Mouse (Mus musculus) liver, embryonic 13.5 days (tissue): Measurements from ENCODE around the gene Rassf1. TPM values are rescaled to one million over a fixed set of nuclear protein-coding genes. Genes with fewer than 3 reads are reported as not detected.

ENCODE experiments used
- ATAC-seq: fragments of 200-750 bp; cut with Nextera tagmentation; 2 replicates; pipeline ENCODE4 v1.8.0; 2017; ENCODE audit warnings: low read depth, mild to moderate bottlenecking, moderate number of reproducible peaks, moderate library complexity
- DNase-seq: peaks from one replicate; pipeline ENCODE4 v3.0.0; 2022
- H3K27ac ChIP-seq: fragments of 300-500 bp; sonication (generic); 2 replicates; pipeline ENCODE4 v1.5.1; 2015; ENCODE audit warnings: moderate library complexity, mild to moderate bottlenecking, inconsistent platforms
- H3K27me3 ChIP-seq: fragments of 300-500 bp; sonication (generic); 2 replicates; pipeline ENCODE4 v1.6.1; 2015; ENCODE audit warnings: mild to moderate bottlenecking, inconsistent platforms
- H3K36me3 ChIP-seq: fragments of 300-500 bp; sonication (generic); 2 replicates; pipeline ENCODE4 v1.6.1; 2015; ENCODE audit warnings: mild to moderate bottlenecking, inconsistent platforms
- H3K4me1 ChIP-seq: fragments of 300-500 bp; sonication (generic); replicated peaks from 2 replicates; pipeline ENCODE4 v1.6.1; 2015; ENCODE audit warnings: inconsistent platforms
- H3K4me2 ChIP-seq: fragments of 300-500 bp; sonication (generic); 2 replicates; pipeline ENCODE4 v1.6.1; 2015; ENCODE audit warnings: inconsistent platforms, mild to moderate bottlenecking, moderate library complexity
- H3K4me3 ChIP-seq: fragments of 300-500 bp; sonication (generic); replicated peaks from 2 replicates; pipeline ENCODE4 v1.5.1; 2015; ENCODE audit warnings: mild to moderate bottlenecking, inconsistent platforms
- H3K9ac ChIP-seq: fragments of 300-500 bp; sonication (generic); 2 replicates; pipeline ENCODE4 v1.6.1; 2015; ENCODE audit warnings: mild to moderate bottlenecking, inconsistent platforms
- H3K9me3 ChIP-seq: fragments of 300-500 bp; sonication (generic); replicated peaks from 2 replicates; pipeline ENCODE4 v1.6.1; 2016; ENCODE audit warnings: inconsistent platforms
- WGBS: fragments of 180-500 bp; shearing (Covaris S2); methylation state at CpG from one replicate; pipeline ENCODE4 v1.1.7; 2015; ENCODE audit not compliant: insufficient replicate concordance; 5-methylcytosine and 5-hydroxymethylcytosine counted together
- polyA plus RNA-seq: library from polyadenylated mRNA; unstranded; fragments of >200 nt; fragmentation: Nextera tagmentation; extraction: Ambion mirVana; gene quantifications from 2 replicates; pipeline ENCODE4 v1.2.1, GENCODE M21; 2015

Rassf1 gene
- polyA plus RNA-seq, 1 experiment from 2014 or later, result 17.5 TPM

DNA sequence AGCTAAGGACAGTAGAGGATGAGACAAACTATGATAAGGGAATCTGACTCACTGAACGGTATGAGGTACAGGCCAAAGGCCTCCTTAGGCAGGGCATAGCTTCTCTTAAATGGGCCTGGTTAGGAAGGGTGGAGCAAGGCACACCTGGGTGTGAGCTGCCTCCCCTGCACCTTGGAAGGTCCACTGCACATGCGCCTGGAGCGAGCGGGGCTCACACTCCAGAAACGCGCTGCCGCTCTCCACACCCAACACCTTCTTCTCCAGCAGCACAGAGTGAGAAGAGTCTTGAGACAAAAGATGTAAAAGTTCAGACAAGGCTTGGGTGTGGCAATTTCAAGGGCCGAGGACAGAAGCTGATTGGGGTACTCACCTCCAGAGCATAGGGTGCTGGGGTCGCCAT is 48.1 kb downstream of the Rassf1 start:
- Histone ChIP-seq H3K27me3 (peaks cover 42% of the 10 kb centered on the region), H3K4me1 (peaks cover 49% of the 10 kb centered on the region), H3K36me3 (peaks cover 13% of the 10 kb centered on the region), H3K4me2 (no peak overlapping the region), H3K9me3 (no peaks in the 10 kb centered on the region), H3K9ac (no peak overlapping the region), H3K27ac (no peak overlapping the region), H3K4me3 (no peak overlapping the region)
- ATAC-seq (no peak), DNase-seq (no peak)
- WGBS, result 76% methylated on average over 9 of the region's 9 CpGs

DNA sequence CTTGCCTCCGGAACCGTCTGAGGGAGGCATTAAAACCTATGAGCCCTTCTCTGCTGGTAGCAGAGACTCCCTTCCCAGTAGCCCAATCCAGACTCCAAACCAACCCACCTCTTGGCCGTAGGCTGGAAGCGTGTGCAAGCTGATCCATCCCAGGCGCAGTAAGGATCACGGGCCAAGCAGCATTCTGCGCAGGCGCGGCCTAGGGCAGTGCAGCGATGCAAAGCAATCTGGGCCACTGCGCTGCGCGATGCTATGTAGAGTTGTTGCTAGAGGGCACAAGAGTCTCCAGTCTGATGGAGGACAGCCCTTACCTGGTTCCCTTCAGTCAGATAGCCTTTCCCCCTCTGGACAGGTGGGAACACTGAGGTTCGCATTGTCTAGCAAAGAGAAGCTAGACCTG is 48.5 kb downstream of the Rassf1 start:
- H3K4me3 ChIP-seq, result no peak overlapping the region
- no peaks in the 10 kb centered on the region for H3K9me3 ChIP-seq
- peaks cover 9% of the 10 kb centered on the region for H3K36me3 ChIP-seq
- H3K9ac ChIP-seq, result no peak overlapping the region
- no peak overlapping the region for H3K27ac ChIP-seq
- no peak for DNase-seq
- no peak for ATAC-seq
- H3K27me3 ChIP-seq, result peaks cover 42% of the 10 kb centered on the region
- H3K4me1 ChIP-seq, result peaks cover 52% of the 10 kb centered on the region
- H3K4me2 ChIP-seq, result no peak overlapping the region
- 61% methylated on average over 14 of the region's 14 CpGs for WGBS

DNA sequence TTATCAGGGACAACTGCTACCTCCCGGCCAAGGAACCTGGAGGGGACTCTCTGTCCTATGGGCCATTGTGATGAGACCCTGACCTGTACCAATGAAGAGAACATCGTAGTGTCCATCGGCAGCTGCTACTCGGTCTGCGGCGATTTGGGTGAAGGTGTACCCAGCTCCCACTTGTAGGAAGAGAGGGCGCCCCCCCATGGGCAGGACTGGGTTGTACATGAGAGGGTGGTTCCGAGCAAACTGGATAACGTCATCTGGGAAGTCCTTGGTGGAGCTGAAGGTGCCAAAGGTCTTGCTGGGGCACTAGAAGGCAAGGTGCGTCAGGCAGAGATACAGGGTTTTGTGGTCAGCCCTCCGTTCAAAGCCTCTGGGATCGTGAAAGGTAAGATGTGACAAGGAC is 49.4 kb downstream of the Rassf1 start:
- H3K9ac ChIP-seq, result no peak overlapping the region
- H3K4me1 ChIP-seq, result peaks cover 59% of the 10 kb centered on the region
- ATAC-seq (no peak), DNase-seq (no peak)
- H3K36me3 ChIP-seq, result peaks cover 4% of the 10 kb centered on the region; the same call in 1 of the 2 replicates
- H3K27ac ChIP-seq, result no peak overlapping the region
- no peak overlapping the region for H3K4me3 ChIP-seq
- no peak overlapping the region for H3K4me2 ChIP-seq
- WGBS, result 61% methylated on average over 12 of the region's 12 CpGs
- no peaks in the 10 kb centered on the region for H3K9me3 ChIP-seq
- H3K27me3 ChIP-seq, result peaks cover 45% of the 10 kb centered on the region

GRCm38 (mm10) chr9:107601275-107601674 is 49.9 kb downstream of the Rassf1 start:
- Histone ChIP-seq H3K9me3 (no peaks in the 10 kb centered on the region), H3K36me3 (no peaks in the 10 kb centered on the region), H3K4me3 (no peak overlapping the region), H3K27me3 (peaks cover 51% of the 10 kb centered on the region), H3K4me2 (no peak overlapping the region), H3K4me1 (peaks cover 59% of the 10 kb centered on the region), H3K27ac (no peak overlapping the region), H3K9ac (no peak overlapping the region)
- ATAC-seq, result no peak
- no peak for DNase-seq
- 70% methylated on average over 11 of the region's 11 CpGs for WGBS

DNA sequence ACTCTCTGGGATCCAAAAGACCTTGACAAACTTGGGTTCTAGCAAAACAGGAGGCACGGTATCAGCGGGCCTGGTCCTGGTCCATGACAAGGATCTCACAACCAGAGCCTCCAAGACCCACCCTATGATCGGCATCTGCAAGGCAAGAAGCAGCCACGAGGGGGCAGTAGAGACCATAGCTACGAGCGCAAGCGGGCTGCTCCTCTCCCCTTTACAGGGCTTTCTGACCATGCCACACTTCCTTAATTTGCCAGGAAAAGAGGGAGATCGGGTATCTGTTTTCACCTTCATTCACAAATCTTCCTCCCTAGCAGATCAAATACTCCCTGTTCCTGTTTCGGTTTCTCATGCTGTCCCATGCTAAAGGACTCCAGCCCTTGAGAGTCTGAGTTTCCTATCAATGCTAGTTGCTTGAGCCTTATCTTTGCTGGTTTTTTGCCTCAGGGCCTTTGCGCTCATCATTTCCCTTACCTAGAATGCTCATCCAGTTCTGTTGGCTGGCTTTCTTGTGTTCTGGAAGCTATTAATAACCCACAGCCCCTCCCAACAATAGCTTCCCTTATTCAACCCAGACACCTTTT is 50.8 kb downstream of the Rassf1 start:
- ATAC-seq (peak; percentile 59), DNase-seq (peak; percentile 81)
- peak overlapping the region; percentile 46 for H3K4me2 ChIP-seq
- H3K36me3 ChIP-seq, result no peaks in the 10 kb centered on the region
- no peak overlapping the region for H3K27ac ChIP-seq
- peaks cover 59% of the 10 kb centered on the region for H3K4me1 ChIP-seq
- WGBS, result under 1% methylated on average over 10 of the region's 10 CpGs
- H3K9ac ChIP-seq, result peak overlapping the region; percentile 31; the same call in 1 of the 2 replicates
- peak overlapping the region; percentile 9; the same call in 1 of the 2 replicates for H3K4me3 ChIP-seq
- H3K9me3 ChIP-seq, result no peaks in the 10 kb centered on the region
- peaks cover 58% of the 10 kb centered on the region for H3K27me3 ChIP-seq

GRCm38 (mm10) chr9:107603251-107603650 is 51.9 kb downstream of the Rassf1 start:
- no peak overlapping the region for H3K27ac ChIP-seq
- peaks cover 58% of the 10 kb centered on the region for H3K27me3 ChIP-seq
- H3K4me2 ChIP-seq, result no peak overlapping the region
- no peaks in the 10 kb centered on the region for H3K36me3 ChIP-seq
- ATAC-seq, result no peak
- no peak overlapping the region for H3K9ac ChIP-seq
- no peak overlapping the region for H3K4me3 ChIP-seq
- no peak for DNase-seq
- 58% methylated on average over 6 of the region's 6 CpGs for WGBS
- H3K4me1 ChIP-seq, result peaks cover 61% of the 10 kb centered on the region
- H3K9me3 ChIP-seq, result no peaks in the 10 kb centered on the region

GRCm38 (mm10) chr9:107605041-107605661 is 53.8 kb downstream of the Rassf1 start:
- no peak overlapping the region for H3K27ac ChIP-seq
- H3K9me3 ChIP-seq, result no peaks in the 10 kb centered on the region
- ATAC-seq, result 0 out of 2 replicates have a peak, but pooled peaks have one; percentile 25
- H3K36me3 ChIP-seq, result no peaks in the 10 kb centered on the region
- peaks cover 55% of the 10 kb centered on the region for H3K4me1 ChIP-seq
- H3K9ac ChIP-seq, result no peak overlapping the region
- H3K4me2 ChIP-seq, result no peak overlapping the region
- H3K4me3 ChIP-seq, result no peak overlapping the region
- H3K27me3 ChIP-seq, result peaks cover 39% of the 10 kb centered on the region
- DNase-seq, result no peak
- 39% methylated on average over 23 of the region's 23 CpGs for WGBS

GRCm38 (mm10) chr9:107606591-107606990 is 55.2 kb downstream of the Rassf1 start:
- H3K9ac ChIP-seq, result no peak overlapping the region; the same call in 1 of the 2 replicates
- H3K4me3 ChIP-seq, result no peak overlapping the region
- no peaks in the 10 kb centered on the region for H3K9me3 ChIP-seq
- ATAC-seq (no peak), DNase-seq (no peak)
- H3K4me1 ChIP-seq, result peaks cover 59% of the 10 kb centered on the region
- WGBS, result 42% methylated on average over 9 of the region's 9 CpGs
- H3K36me3 ChIP-seq, result no peaks in the 10 kb centered on the region
- no peak overlapping the region for H3K4me2 ChIP-seq
- H3K27me3 ChIP-seq, result peaks cover 27% of the 10 kb centered on the region
- no peak overlapping the region for H3K27ac ChIP-seq

- Histone ChIP-seq H3K4me2 (no peak overlapping the region), H3K27me3 (peaks cover 27% of the 10 kb centered on the region), H3K4me1 (peaks cover 64% of the 10 kb centered on the region), H3K27ac (no peak overlapping the region), H3K9me3 (no peaks in the 10 kb centered on the region), H3K36me3 (no peaks in the 10 kb centered on the region), H3K4me3 (no peak overlapping the region), H3K9ac (no peak overlapping the region; the same call in 1 of the 2 replicates)
- ATAC-seq (no peak), DNase-seq (no peak)
- 65% methylated on average over 2 of the region's 2 CpGs for WGBS
These were observed 55.7 kb downstream of the Rassf1 start for GRCm38 (mm10) chr9:107607036-107607435.

DNA sequence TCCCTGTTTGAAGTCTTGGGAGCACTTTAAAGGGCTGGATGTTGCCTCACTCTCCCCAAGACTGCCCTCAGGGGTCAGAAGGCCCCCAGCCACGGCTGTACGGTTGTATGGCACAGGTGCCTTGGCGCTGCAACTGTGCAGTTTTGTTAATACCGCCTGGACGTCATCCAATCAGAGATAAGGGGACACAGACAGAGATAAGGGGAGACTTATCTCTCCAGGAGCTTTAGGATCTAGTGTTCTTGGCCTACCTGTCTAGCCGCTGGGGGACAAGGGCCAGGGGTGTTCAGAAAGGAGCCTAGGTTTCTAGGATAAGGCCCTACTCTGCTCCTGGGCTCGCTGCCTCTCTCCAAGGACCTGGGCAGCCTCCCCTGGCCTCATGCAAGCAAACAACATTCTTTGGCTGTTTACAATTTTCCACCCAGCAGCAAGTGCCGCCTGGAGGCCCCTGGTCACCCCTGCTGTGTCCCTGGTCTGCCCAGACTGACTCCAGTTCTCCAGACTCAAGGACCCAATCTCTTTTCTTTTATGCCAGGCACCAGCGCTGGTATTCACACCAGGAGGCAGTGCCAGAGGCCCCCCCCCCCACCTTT is 56.4 kb downstream of the Rassf1 start:
- 47% methylated on average over 9 of the region's 9 CpGs for WGBS
- ATAC-seq (no peak), DNase-seq (no peak)
- H3K9me3 ChIP-seq, result no peaks in the 10 kb centered on the region
- no peak overlapping the region for H3K4me3 ChIP-seq
- no peak overlapping the region for H3K9ac ChIP-seq
- H3K36me3 ChIP-seq, result no peaks in the 10 kb centered on the region
- no peak overlapping the region for H3K27ac ChIP-seq
- peaks cover 61% of the 10 kb centered on the region for H3K4me1 ChIP-seq
- no peak overlapping the region for H3K4me2 ChIP-seq
- peaks cover 27% of the 10 kb centered on the region for H3K27me3 ChIP-seq

DNA sequence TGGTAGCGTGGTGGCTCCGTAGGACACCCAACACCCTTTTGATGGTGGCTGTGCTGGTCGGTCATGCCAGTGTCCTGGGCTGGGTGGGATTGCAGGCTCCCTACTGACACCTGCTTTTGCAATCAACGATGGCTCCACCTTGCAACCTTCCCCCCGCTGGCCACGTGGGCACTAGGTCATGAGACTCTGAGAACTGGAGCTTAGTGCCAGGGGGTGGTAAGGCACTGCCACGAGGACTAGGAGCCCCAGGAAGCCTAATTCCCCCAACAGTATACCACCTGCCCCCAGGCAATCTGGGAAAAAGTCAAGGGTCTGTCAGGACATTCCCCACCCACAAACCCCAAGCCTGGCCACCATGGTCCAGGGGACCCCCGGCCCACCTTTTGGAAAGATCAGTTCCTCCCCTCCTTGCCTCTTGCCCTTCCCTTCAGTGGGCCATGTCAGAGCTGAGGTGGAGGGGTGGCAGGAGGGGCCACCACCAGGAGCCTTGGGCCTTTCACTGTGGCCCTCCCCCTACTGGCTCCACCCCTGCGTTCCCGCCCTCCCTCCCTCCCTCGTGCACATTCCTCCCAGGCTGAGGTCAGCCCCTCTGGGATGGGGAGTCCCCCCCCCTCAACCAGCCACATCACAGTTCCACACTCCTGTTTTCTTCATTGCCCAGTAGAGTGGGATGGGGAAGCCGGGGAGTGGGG is 57.5 kb downstream of the Rassf1 start, which contains the start of gene Sema3b:
Gene Sema3b (minus strand): TSS at position 489 of the 692 bp plus-strand sequence.
- 48% methylated on average over 12 of the region's 12 CpGs for WGBS
- Histone ChIP-seq H3K4me1 (peaks cover 70% of the 10 kb centered on the region), H3K9ac (no peak within 1 kb of the TSS), H3K36me3 (peaks cover 2% of the 10 kb centered on the region; the same call in 1 of the 2 replicates), H3K4me3 (no peak within 1 kb of the TSS), H3K4me2 (no peak within 1 kb of the TSS), H3K27me3 (peaks cover 21% of the 10 kb centered on the region), H3K9me3 (no peaks in the 10 kb centered on the region), H3K27ac (no peak within 1 kb of the TSS)
- DNase-seq, result no peak
- no peak for ATAC-seq
